Mouse (Mus musculus): Measurements from ENCODE around the gene Ryr2. TPM values are rescaled to one million over a fixed set of nuclear protein-coding genes. Genes with fewer than 3 reads are reported as not detected.

Ryr2 gene
- polyA plus RNA-seq, 1 experiment from 2014 or later = 0.16 TPM

DNA sequence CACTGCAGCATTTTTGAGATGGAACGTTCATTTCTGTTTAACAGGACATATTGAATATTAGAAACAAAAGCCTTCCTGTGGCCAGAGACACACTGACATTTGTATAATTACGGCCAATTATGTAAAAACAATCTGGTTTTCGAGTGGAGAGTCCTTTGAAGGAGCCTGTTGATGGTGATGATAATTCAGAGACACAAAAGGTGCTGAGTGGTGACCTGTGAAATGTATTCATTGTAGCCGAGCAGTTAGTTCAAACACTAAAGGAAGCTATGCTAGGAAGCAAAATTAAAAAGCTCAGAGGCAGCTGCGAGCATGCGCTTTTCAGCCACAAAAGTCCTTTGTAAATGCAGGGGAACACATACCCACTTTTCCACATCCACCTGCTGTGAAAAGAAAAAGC lies 203.9 kb downstream of the Ryr2 start:
- no peaks in the 10 kb centered on the region for H3K36me3 ChIP-seq (replicated peaks; ENCODE audit: insufficient read depth, low read length)
- H3K4me2 ChIP-seq (ENCODE audit: low read depth, low read length) = no peak overlapping the region
- H3K9me3 ChIP-seq (ENCODE audit: low read length) = no peaks in the 10 kb centered on the region
- no peak for TF ChIP-seq EP300 (IDR thresholded peaks at IDR 0.05; ENCODE audit: low read depth)
- TF ChIP-seq CTCF (IDR thresholded peaks at IDR 0.05; ENCODE audit: low read depth) = no peak
- ATAC-seq (no peak), DNase-seq (no peak)
- no peak overlapping the region for H3K4me3 ChIP-seq (ENCODE audit: low read depth, low read length)
- H3K27me3 ChIP-seq (ENCODE audit: insufficient read depth, low read length) = no peaks in the 10 kb centered on the region
- H3K27ac ChIP-seq (ENCODE audit: low read depth) = no peak overlapping the region
- H3K9ac ChIP-seq (replicated peaks) = no peak overlapping the region
- H3K4me1 ChIP-seq (ENCODE audit: insufficient read depth) = no peaks in the 10 kb centered on the region
- 73% methylated on average over 6 of the region's 6 CpGs for WGBS (ENCODE audit: insufficient replicate concordance)

DNA sequence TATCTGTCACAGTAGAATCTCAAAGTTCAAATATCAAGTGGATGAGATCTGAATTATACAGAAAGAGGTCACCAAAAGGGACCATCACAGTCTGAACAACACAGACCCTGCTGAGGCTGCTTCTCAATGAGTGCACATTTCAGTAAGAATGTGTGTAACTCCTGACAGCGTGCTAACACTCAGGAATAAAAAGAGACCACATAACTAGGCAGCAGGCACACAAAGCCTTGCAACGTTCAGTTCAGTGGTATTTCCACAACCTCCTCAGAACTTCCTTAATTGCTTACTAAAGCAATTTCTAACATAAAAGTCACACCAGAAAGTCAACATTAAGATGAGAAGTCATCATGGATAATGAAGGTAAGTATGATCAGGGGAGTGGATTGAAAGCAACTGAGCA lies 206.1 kb downstream of the Ryr2 start:
- Histone ChIP-seq H3K9ac (replicated peaks) (no peak overlapping the region), H3K4me1 (ENCODE audit: insufficient read depth) (no peaks in the 10 kb centered on the region), H3K36me3 (replicated peaks; ENCODE audit: insufficient read depth, low read length) (no peaks in the 10 kb centered on the region), H3K4me3 (ENCODE audit: low read depth, low read length) (no peak overlapping the region), H3K9me3 (ENCODE audit: low read length) (no peaks in the 10 kb centered on the region), H3K4me2 (ENCODE audit: low read depth, low read length) (no peak overlapping the region), H3K27ac (ENCODE audit: low read depth) (no peak overlapping the region), H3K27me3 (ENCODE audit: insufficient read depth, low read length) (no peaks in the 10 kb centered on the region)
- ATAC-seq = no peak
- DNase-seq = no peak
- 58% methylated on average over 2 of the region's 2 CpGs for WGBS (ENCODE audit: insufficient replicate concordance)
- TF ChIP-seq EP300 (IDR thresholded peaks at IDR 0.05; ENCODE audit: low read depth) (no peak), CTCF (IDR thresholded peaks at IDR 0.05; ENCODE audit: low read depth) (no peak)

DNA sequence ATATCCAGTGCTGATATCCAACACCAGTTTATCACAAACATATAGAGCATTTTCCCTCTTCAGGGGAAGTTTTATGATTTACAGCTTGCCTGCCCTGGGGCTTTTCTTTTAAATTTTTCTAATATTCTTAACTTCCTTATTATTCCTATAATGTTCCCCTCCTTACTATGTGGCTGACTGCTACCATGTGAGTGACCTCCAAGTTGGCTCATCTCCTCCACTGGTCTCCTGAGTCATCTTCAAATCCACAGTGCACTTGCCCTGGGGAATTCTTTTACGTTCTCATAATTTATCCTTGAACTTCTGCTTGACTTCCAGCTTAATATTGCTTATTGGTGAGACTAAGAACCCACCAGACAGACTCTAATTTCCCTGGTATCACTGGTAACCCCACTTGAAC lies 211.1 kb downstream of the Ryr2 start:
- WGBS (ENCODE audit: insufficient replicate concordance) = 63% methylated on average over 1 of the region's 1 CpGs
- Histone ChIP-seq H3K4me3 (ENCODE audit: low read depth, low read length) (no peak overlapping the region), H3K4me1 (ENCODE audit: insufficient read depth) (no peaks in the 10 kb centered on the region), H3K27ac (ENCODE audit: low read depth) (no peak overlapping the region), H3K36me3 (replicated peaks; ENCODE audit: insufficient read depth, low read length) (no peaks in the 10 kb centered on the region), H3K27me3 (ENCODE audit: insufficient read depth, low read length) (no peaks in the 10 kb centered on the region), H3K9me3 (ENCODE audit: low read length) (no peaks in the 10 kb centered on the region), H3K9ac (replicated peaks) (no peak overlapping the region), H3K4me2 (ENCODE audit: low read depth, low read length) (no peak overlapping the region)
- no peak for DNase-seq
- TF ChIP-seq EP300 (IDR thresholded peaks at IDR 0.05; ENCODE audit: low read depth) (no peak), CTCF (IDR thresholded peaks at IDR 0.05; ENCODE audit: low read depth) (no peak)
- no peak for ATAC-seq

DNA sequence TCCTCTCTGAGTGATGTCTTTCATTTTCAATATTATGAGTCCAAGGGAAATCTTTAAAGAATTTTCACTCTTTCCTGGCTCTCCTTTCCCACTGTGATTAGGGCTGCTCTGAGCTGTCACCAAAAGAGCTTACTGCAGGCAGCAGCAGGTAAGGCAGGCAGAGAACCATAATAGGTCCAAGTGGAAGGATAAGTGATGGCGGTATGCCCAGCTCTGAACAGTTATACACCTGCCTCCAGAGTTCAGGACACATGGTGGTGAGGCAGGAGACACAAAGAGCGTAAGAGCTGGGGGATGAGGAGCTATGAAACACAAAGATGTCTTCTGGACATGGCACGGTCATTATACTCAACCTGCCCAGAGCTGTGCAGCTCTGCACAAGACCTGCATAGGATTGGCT lies 215.0 kb downstream of the Ryr2 start:
- H3K27ac ChIP-seq (ENCODE audit: low read depth) = no peak overlapping the region
- no peaks in the 10 kb centered on the region for H3K36me3 ChIP-seq (replicated peaks; ENCODE audit: insufficient read depth, low read length)
- H3K4me2 ChIP-seq (ENCODE audit: low read depth, low read length) = no peak overlapping the region
- no peak for TF ChIP-seq EP300 (IDR thresholded peaks at IDR 0.05; ENCODE audit: low read depth)
- TF ChIP-seq CTCF (IDR thresholded peaks at IDR 0.05; ENCODE audit: low read depth) = no peak
- H3K4me1 ChIP-seq (ENCODE audit: insufficient read depth) = no peaks in the 10 kb centered on the region
- 88% methylated on average over 3 of the region's 3 CpGs for WGBS (ENCODE audit: insufficient replicate concordance)
- no peaks in the 10 kb centered on the region for H3K27me3 ChIP-seq (ENCODE audit: insufficient read depth, low read length)
- DNase-seq (no peak), ATAC-seq (no peak)
- H3K9ac ChIP-seq (replicated peaks) = no peak overlapping the region
- H3K9me3 ChIP-seq (ENCODE audit: low read length) = no peaks in the 10 kb centered on the region
- H3K4me3 ChIP-seq (ENCODE audit: low read depth, low read length) = no peak overlapping the region

DNA sequence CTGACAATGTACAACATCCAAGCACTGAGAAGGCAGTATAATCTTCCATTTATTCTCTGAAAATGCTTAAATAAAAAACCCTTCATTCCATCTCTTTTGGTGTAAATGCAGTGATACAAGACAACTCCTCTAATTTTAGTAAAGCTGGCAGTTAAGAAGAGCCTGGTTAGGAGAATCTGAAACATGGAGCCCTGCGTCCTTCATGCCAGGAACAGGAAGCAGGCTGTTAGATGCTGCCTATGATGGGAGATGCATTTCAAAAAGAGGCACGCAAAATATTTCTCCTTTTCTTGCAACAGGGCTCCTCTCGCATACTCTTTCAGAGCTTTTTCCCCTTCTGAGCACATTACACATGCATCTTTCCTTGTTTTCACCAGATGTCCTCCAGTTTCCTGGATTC lies 215.6 kb downstream of the Ryr2 start:
- no peaks in the 10 kb centered on the region for H3K9me3 ChIP-seq (ENCODE audit: low read length)
- no peaks in the 10 kb centered on the region for H3K36me3 ChIP-seq (replicated peaks; ENCODE audit: insufficient read depth, low read length)
- no peak overlapping the region for H3K27ac ChIP-seq (ENCODE audit: low read depth)
- no peak for DNase-seq
- no peak overlapping the region for H3K9ac ChIP-seq (replicated peaks)
- ATAC-seq = no peak
- WGBS (ENCODE audit: insufficient replicate concordance) = 55% methylated on average over 3 of the region's 3 CpGs
- H3K27me3 ChIP-seq (ENCODE audit: insufficient read depth, low read length) = no peaks in the 10 kb centered on the region
- TF ChIP-seq EP300 (IDR thresholded peaks at IDR 0.05; ENCODE audit: low read depth) (no peak), CTCF (IDR thresholded peaks at IDR 0.05; ENCODE audit: low read depth) (no peak)
- no peaks in the 10 kb centered on the region for H3K4me1 ChIP-seq (ENCODE audit: insufficient read depth)
- no peak overlapping the region for H3K4me2 ChIP-seq (ENCODE audit: low read depth, low read length)
- H3K4me3 ChIP-seq (ENCODE audit: low read depth, low read length) = no peak overlapping the region

DNA sequence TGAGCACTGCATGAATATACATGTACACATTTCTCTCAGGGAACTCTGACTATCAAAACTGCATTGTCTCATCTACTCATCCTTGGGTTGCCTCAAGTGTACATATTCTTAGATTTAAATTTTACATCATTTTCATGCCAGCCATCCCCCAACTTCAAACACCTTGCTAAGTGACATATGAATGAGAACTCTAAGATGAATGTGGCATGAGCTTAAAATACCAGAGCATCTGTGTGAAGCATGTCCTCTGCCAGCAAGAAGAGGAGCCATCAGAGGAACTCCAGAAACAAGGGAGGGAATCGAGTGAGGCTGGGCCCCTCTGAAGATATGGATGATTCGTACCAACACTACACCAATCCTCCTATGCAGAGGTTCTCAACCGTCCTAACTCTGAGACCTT lies 222.6 kb downstream of the Ryr2 start:
- DNase-seq (no peak), ATAC-seq (no peak)
- no peak overlapping the region for H3K9ac ChIP-seq (replicated peaks)
- WGBS (ENCODE audit: insufficient replicate concordance) = 79% methylated on average over 3 of the region's 3 CpGs
- no peak overlapping the region for H3K4me3 ChIP-seq (ENCODE audit: low read depth, low read length)
- no peak overlapping the region for H3K27ac ChIP-seq (ENCODE audit: low read depth)
- H3K27me3 ChIP-seq (ENCODE audit: insufficient read depth, low read length) = no peaks in the 10 kb centered on the region
- no peak overlapping the region for H3K4me2 ChIP-seq (ENCODE audit: low read depth, low read length)
- H3K9me3 ChIP-seq (ENCODE audit: low read length) = no peaks in the 10 kb centered on the region
- TF ChIP-seq EP300 (IDR thresholded peaks at IDR 0.05; ENCODE audit: low read depth) (no peak), CTCF (IDR thresholded peaks at IDR 0.05; ENCODE audit: low read depth) (no peak)
- H3K36me3 ChIP-seq (replicated peaks; ENCODE audit: insufficient read depth, low read length) = no peaks in the 10 kb centered on the region
- no peaks in the 10 kb centered on the region for H3K4me1 ChIP-seq (ENCODE audit: insufficient read depth)

DNA sequence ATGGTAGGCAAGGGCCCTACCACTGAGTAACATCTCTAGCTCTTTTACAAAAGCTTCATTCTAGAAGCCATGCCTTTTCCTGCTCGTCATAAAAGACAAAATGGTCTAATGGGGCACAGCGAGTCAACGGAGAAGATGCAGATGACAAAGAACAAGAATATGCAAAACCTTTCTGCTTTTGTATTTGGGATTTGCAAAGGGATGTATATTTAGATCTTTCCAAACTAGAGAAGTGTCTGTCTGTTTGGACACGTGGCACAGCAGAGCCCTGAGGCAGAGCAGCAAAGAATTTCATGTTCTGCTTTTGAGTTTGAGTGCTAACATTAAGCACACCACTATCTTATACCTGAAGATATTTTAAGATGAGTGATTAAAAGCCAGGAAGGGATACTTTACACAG lies 224.4 kb downstream of the Ryr2 start:
- 76% methylated on average over 4 of the region's 4 CpGs for WGBS (ENCODE audit: insufficient replicate concordance)
- ATAC-seq = no peak

More for the DNA sequence above, 224.4 kb downstream of the Ryr2 start:
- no peak overlapping the region for H3K9ac ChIP-seq (replicated peaks)
- no peak for DNase-seq
- no peaks in the 10 kb centered on the region for H3K4me1 ChIP-seq (ENCODE audit: insufficient read depth)
- no peaks in the 10 kb centered on the region for H3K9me3 ChIP-seq (ENCODE audit: low read length)
- TF ChIP-seq EP300 (IDR thresholded peaks at IDR 0.05; ENCODE audit: low read depth) = no peak
- no peak for TF ChIP-seq CTCF (IDR thresholded peaks at IDR 0.05; ENCODE audit: low read depth)
- H3K36me3 ChIP-seq (replicated peaks; ENCODE audit: insufficient read depth, low read length) = no peaks in the 10 kb centered on the region
- no peak overlapping the region for H3K27ac ChIP-seq (ENCODE audit: low read depth)
- H3K4me2 ChIP-seq (ENCODE audit: low read depth, low read length) = no peak overlapping the region
- H3K27me3 ChIP-seq (ENCODE audit: insufficient read depth, low read length) = no peaks in the 10 kb centered on the region
- H3K4me3 ChIP-seq (ENCODE audit: low read depth, low read length) = no peak overlapping the region
